Mouse (Mus musculus) mouse trophoblast stem cell (cell line): ENCODE data around the gene Hs3st5.

Source experiments
- in situ Hi-C, 2 experiments: fragments of 300-500 bp; cut with MseI, MboI; formaldehyde crosslinking; loops; 2 replicates in 1 of 2; 3 replicates in 1 of 2; pipeline ENCODE4 v1.15.1; 2025

Hs3st5 gene

GRCm38 (mm10) chr10:36800925-36801482 lies 294.4 kb downstream of the Hs3st5 start:
- in situ Hi-C loops = no loop called here

GRCm38 (mm10) chr10:36803705-36804104 lies 297.1 kb downstream of the Hs3st5 start:
- in situ Hi-C loops = no loop called here

- in situ Hi-C loops = no loop called here
Observed at GRCm38 (mm10) chr10:36805265-36805664, 298.7 kb downstream of the Hs3st5 start.

- in situ Hi-C loops = no loop called here
Observed at GRCm38 (mm10) chr10:36805788-36806187, 299.2 kb downstream of the Hs3st5 start.

- in situ Hi-C loops = no loop called here
Observed at GRCm38 (mm10) chr10:36807007-36807406, 300.4 kb downstream of the Hs3st5 start.

DNA sequence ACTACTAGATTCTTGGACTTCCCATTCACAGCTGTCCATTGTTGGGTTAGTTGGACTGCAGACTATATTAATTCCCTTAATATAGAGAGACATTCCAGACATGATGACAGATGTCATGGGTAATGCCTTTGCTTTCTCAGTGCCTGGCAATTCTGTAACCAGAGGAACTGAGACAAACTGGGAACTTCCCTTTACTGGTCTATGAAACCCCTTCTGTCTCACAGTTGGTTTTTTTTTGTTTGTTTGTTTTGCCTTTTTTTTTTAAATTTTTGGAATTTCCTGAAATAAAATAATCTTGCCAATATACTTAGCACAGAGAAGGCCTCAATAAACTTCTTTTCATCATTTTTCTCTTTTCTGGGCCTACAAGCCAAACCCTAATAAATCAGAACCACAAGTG lies 312.3 kb downstream of the Hs3st5 start:
- in situ Hi-C loops = no loop called here

DNA sequence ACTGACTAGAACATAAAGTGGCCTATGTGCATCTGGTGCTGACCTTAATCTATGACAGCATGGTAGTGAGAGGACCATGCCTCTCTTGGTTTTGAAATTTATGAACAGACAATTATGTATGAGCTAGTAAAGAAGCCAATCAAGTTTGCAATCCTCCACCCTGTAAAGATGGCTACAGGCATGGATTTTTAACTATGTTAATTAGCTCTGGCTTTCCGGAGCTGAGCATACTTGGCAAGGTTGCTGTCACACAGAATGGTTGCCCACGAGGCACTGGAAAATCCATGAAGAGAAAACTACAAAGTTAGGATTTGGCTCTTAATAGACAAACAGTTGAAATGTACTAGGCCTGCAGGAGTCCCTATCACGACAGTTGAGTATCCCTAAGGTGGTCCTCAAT lies 322.5 kb downstream of the Hs3st5 start:
- in situ Hi-C loops = no loop called here

DNA sequence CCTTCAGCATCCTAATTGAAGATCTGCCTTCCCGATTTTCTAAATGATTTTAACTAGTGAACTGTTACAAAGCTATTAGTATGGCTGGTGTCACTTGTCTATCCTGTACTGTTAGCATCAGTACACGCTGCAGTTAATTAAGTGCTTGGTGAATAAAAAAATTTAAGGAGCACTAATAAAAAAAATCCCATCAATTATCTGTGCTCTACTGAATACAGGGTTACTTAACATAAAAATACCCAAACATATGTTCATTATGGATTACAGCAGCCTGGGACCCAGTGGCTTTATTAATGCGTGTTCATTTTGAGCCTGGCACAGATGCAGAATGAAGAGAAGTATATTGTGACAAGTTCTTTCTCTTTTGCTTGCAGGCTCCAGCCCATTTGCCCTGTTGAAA lies 325.6 kb downstream of the Hs3st5 start:
- in situ Hi-C loops = no loop called here

- in situ Hi-C loops = no loop called here
Observed at GRCm38 (mm10) chr10:36834224-36834623, 327.6 kb downstream of the Hs3st5 start.

DNA sequence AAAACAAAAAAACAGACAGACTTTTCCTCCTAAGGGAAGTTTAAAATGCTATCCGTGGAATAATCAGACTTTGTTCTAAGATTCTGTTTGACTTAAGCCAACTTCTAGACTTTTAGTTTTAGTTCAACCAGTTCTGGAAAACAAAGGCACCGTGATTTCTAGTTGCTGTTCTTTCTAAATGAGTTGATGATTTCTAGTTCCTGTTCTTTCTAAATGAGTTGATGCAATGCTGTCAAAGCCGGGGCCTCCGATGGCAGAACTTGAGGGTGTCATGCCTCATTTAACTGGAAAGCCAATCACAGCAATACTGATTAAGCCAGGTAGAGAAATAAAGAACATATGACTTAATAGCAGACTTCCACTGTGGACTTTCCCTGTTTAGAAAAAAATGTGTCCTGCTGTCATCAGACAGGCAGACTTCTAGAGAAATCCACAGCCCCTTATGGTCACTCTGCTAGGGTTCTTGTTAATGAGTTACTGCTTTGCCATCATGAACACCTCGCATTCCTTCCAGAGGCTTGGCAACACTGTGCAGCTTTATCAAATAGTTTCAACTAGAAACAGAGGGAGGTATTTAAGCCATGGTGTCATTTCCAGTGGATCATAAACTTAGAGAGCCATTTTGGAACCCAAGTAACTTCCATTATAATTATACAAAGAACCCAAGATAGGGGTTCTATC lies 329.4 kb downstream of the Hs3st5 start:
- in situ Hi-C loops = no loop called here

- in situ Hi-C loops = no loop called here
Observed at GRCm38 (mm10) chr10:36850231-36850630, 343.6 kb downstream of the Hs3st5 start.

DNA sequence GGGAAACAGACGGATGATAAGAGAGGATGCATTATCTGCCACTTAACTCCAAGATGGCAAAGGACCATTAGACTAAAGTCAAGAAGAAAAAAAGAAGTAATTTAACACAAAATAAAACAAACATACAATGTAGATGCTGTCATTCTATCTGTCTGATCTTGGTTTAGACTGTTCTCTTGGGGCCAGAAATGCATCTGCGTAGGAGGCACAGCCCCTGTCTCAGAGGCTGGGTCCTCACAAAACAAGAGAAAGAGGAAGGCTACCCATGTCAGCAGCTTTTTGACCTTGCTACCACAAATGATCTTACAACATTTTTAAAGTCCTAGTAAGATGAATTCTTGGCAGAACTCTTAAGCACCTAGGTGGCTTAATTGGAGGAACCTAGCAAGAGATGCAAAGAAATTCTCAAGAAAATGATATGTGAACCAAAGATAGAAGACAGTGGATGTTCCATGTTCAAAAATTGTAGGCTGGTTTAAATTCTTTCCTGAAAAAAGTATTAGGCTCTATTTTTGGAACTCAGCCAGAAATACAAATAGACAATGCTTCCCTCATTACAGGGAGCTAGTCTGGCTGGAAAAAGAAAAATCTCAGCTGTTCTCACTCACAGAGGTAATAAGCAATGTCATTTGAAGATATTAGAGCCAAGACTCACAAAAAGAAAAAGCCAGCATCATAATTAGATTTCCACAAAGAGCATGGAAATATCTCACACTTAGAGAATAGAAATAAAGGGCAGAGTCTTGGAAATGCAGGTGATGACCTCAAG lies 355.7 kb downstream of the Hs3st5 start:
- in situ Hi-C loops = no loop called here
